Mouse (Mus musculus) cerebral cortex, adult 2 months (tissue): ENCODE results near the gene Wfdc18.

Source experiments
- WGBS: fragments of 180-500 bp; shearing (Covaris S2); methylation state at CpG from one replicate; pipeline ENCODE4 v1.1.7; 2018; 5-methylcytosine and 5-hydroxymethylcytosine counted together

The Wfdc18 gene

GRCm38 (mm10) chr11:83708715-83709114 is at the start of gene Wfdc18:
TSS of gene Wfdc18 (plus strand) at chr11:83709015.
- 54% methylated on average over 4 of the region's 4 CpGs for WGBS

DNA sequence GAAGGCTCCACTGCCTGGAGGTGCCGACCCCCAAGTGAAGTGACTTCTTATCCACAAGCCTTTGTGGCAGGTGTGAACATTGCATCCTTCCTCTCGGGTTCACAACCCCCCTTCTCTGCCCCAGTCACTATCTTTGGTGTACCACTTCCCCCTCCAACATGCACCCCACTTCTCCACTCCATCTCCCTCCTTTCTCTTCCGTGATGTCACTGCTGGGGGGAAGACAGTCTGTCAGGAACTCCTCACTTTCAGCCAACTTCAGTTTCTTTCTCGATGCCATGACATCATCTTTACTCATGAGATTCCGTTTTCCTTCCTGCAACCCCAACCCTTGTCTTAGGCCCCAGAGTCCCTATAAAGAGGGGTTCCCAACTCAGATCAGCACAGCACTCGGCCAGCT is 46.6 kb upstream of the Wfdc18 start, which contains the start of gene Ccl4:
Gene Ccl4, plus strand, starts transcription at position 381 of the 400 bp plus-strand sequence.
- WGBS, result 81% methylated on average over 6 of the region's 6 CpGs

GRCm38 (mm10) chr11:83663532-83663931 is 45.3 kb upstream of the Wfdc18 start:
- WGBS, result 91% methylated on average over 5 of the region's 5 CpGs

- 41% methylated on average over 1 of the region's 1 CpGs for WGBS
Observed at GRCm38 (mm10) chr11:83675665-83676064, 33.1 kb upstream of the Wfdc18 start.

GRCm38 (mm10) chr11:83689918-83690317 is 18.9 kb upstream of the Wfdc18 start:
- WGBS, result 90% methylated on average over 1 of the region's 1 CpGs

- 73% methylated on average over 1 of the region's 1 CpGs for WGBS
Observed at GRCm38 (mm10) chr11:83692008-83692407, 16.8 kb upstream of the Wfdc18 start.

GRCm38 (mm10) chr11:83703705-83704104 is 5.1 kb upstream of the Wfdc18 start, which contains the start of gene Wfdc17:
TSS of gene Wfdc17 (plus strand) at chr11:83703991.
- WGBS, result 57% methylated on average over 1 of the region's 1 CpGs

DNA sequence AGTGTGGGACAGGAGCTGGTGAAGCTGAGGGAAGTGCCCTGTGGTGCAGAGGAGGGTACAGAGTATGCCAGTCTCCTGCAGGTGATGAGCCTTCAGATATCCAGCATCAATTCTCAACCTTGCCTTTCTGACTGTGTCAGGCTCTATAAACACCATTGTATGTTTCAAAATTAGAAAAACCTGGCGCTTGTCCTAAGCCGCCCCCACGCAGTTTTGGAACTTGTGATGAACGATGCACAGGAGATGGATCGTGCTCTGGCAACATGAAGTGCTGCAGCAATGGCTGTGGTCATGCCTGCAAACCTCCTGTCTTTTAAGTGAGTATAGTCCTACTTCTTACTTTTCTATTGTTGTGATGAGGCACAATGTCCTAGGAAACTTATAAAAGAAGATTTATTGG is 868 bp downstream of the Wfdc18 start:
- 63% methylated on average over 5 of the region's 5 CpGs for WGBS

DNA sequence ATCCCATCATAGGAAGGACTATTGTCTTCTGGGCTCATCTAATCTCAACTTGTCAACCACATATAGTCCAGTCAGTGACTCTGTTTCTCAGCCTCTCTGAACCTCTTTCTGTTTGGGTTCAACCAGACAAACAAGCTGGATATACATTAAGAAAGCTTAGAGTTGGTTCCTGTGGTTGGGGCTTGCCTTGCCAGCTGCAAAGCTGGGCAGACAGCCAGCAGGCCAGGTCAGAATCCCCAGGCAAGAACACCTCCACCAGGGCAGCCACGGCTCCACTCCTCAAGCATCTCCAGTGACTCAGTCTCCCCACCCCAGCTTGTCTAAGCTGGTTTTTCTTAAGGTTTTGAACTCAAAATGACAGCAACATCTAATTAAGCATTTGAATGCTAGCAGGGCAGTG is 3.9 kb downstream of the Wfdc18 start:
- WGBS, result 76% methylated on average over 1 of the region's 1 CpGs

DNA sequence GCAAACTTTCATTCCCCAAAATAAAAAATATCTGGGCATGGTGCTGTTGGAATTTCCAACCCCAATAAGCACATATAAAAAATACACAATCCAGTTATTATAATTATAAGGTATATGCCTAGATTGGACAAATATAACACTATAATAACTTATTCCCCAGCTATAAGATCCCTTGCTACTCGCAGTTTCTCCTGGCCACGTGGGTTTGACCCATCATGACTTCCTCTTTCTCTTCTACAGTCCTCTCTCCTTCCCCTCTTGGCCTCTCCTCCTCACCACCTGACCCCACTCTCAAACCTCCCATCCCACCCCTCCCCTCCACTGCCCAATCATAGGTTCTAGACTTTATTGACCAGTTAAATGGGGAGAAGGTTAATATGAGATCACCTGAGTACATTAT is 5.1 kb downstream of the Wfdc18 start:
- WGBS, result 76% methylated on average over 2 of the region's 2 CpGs

DNA sequence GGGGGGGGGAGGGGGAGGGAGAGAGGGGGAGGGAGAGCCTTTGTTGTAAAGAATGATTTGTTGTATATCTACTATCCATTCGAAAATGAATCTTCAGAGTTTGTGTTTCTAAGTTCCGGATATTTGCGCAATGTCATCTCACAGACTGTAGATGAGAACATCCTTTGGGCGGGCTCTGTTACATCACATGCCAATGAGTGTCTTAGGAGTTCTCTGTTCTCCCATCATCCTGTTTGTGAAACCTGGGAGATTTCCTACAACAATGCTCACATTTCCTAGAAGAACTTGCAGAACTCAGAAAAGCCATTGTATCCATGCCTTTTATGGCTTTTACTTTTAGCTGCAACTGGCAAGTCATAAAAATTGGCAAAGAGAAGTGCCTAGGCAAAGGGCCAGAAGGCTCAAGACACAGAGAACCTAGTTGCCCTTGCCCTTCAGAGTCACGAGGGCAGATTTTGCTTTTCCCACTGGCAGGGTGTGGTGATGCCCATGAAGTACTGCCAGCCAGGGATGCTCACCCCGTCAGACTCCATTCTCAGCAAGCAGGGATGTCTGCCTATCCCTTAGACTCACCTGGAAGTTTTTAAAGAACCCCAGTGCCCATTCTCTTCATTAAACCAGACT is 8.3 kb downstream of the Wfdc18 start:
- WGBS, result 82% methylated on average over 6 of the region's 6 CpGs

- 74% methylated on average over 3 of the region's 3 CpGs for WGBS
Observed at GRCm38 (mm10) chr11:83728757-83729432, 20.1 kb downstream of the Wfdc18 start.

DNA sequence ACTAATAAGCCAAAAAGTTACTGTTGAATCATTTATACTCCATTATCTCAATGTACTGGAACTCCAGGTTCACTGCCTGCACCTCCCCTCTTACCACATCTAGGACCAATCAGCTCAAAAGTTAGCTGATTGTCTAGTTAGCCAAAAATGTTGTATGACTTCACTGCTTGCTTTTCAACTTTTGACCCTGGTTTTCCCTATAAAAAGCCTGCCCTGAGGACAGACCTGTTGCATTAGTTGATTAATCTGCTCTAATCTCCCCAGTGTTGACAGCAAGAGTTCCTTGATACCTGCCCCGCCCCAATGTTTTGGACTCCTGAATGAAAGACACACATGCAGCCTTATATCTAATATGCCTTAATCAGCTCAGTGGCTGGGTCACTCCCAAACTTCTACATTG is 22.3 kb downstream of the Wfdc18 start:
- 97% methylated on average over 1 of the region's 1 CpGs for WGBS

- 74% methylated on average over 5 of the region's 5 CpGs for WGBS
Observed at GRCm38 (mm10) chr11:83733071-83733640, 24.3 kb downstream of the Wfdc18 start.

DNA sequence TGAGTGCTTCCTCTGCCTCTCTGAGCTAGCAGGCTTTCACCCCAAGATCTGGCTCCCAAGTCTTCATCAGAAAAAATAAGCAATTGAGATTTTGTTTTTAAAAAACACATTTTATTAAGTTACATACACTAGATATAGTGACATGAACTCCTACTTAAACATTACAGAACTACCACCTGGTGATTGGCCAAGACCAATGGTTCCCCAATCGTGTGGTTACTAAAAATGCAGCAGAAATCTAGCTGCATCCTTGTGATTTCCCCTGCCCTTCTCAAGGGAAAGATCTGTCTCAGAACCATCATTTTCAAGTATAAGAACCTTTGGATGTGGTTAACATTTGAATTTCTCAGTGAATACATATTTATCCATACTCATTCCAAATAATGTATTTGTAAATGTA is 25.4 kb downstream of the Wfdc18 start:
- 85% methylated on average over 1 of the region's 1 CpGs for WGBS

- 68% methylated on average over 2 of the region's 2 CpGs for WGBS
Observed at GRCm38 (mm10) chr11:83735881-83736280, 27.1 kb downstream of the Wfdc18 start.

DNA sequence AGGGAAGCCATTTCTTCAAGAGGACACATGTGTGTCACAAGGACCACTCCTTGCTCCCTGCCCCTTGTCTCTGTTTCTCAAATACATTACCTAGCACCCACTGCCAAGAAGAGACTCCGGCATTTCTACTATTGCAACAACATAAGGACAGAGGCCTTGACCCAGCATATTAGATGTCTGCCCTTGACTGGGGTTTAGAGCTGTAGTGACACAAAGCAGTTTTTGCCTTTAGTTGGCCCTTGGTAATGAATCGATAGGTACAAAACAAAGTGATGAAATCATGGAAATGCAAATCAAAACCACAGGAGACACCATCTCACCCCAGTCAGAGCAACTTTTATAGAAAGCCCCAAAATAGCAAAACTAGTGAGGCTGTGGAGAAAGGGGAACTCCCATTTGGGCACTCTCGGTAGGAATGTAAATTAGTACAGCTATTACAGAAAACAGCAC is 28.3 kb downstream of the Wfdc18 start:
- 59% methylated on average over 3 of the region's 3 CpGs for WGBS

GRCm38 (mm10) chr11:83739241-83739640 is 30.4 kb downstream of the Wfdc18 start:
- 19% methylated on average over 5 of the region's 5 CpGs for WGBS

DNA sequence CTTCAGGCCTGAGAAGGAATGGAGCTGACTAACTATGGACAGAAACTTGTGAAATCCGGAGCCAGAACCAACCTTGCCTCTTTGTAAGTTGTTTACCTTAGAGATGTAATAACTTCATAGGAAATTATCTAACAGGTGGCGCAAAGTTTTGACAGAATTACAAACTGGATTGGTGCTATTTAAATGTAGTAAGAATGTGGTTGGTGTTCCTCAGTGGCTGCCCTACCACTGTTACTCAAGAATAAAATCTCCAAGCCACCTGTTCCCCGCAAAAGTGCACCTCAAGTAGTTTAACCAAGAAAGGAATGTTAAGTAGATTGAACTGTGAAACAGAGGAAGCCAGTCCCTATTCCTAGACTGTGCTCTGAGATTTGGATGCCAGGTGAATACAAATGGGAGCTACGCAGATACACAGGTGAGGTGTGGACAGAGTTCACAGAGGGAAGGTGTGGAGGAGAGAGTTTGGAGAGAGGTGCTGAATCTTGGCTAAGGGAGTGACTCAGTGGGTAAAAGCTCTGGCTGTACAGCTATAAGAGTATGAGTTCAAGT is 31.7 kb downstream of the Wfdc18 start:
- 88% methylated on average over 4 of the region's 4 CpGs for WGBS

- 89% methylated on average over 5 of the region's 5 CpGs for WGBS
Observed at GRCm38 (mm10) chr11:83741841-83742240, 33.0 kb downstream of the Wfdc18 start.

GRCm38 (mm10) chr11:83742731-83743355 is 34.0 kb downstream of the Wfdc18 start:
- WGBS, result 78% methylated on average over 9 of the region's 9 CpGs

- WGBS, result 79% methylated on average over 3 of the region's 3 CpGs
Observed at GRCm38 (mm10) chr11:83743525-83743924, 34.7 kb downstream of the Wfdc18 start.
